Mouse (Mus musculus): ENCODE measurements around the gene Inmt. TPM values are rescaled to one million over a fixed set of nuclear protein-coding genes. Genes with fewer than 3 reads are reported as not detected.
"Not testable (repeated sequence)": the region's sequence is repeated elsewhere in the genome, so short reads cannot be mapped to it uniquely, and the experiment has no call there.

The Inmt gene
- polyA plus RNA-seq (2012; rRNA removed), result 81.8 and 113 TPM in 2 replicates

GRCm38 (mm10) chr6:55174741-55175181 is at the start of gene Inmt:
TSS of gene Inmt (minus strand) at chr6:55175043.
- no peak for DNase-seq (ENCODE audit: low read depth)

DNA sequence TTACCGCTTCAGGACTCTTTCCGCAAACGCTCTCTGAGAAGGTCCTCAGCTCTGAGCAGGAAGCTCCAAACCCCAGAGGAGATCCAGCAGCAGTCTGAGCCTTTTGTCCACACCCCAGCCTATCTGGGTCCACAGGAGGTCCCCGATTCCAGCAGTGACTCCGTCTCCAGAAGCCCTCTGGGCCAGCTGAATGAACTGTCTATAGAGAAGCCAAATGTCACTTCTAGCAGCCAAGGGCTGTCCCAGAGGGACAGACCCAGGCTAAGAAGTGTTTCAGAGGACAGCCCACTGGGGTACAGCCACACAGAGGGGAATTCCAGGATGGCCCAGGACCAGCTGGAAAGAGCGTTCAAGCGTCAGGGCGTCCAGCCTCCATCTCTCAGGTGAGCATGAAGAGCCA is 49.1 kb upstream of the Inmt start:
- DNase-seq (ENCODE audit: low read depth), result no peak

GRCm38 (mm10) chr6:55218232-55218631 is 43.4 kb upstream of the Inmt start:
- no peak for DNase-seq (ENCODE audit: low read depth)

DNA sequence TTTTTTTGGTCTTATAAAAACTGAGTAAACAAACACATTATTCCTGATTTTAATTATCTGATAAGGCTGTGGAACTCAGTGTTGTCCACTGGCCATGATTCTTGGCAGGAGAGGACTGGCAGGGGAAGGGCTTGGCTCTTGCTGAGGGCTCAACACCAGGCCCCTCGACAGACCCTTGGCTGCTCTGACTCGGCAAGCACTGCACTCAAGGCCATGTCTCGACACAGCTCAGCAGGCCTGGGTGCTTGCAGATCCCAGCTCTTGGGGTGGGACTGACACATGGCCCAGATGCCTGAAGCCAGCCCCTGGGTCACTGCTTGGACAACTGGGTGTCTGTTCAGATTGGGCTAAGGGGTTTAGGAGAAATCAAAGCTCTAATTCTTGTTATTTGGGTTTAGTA is 39.7 kb upstream of the Inmt start:
- DNase-seq (ENCODE audit: low read depth), result no peak

GRCm38 (mm10) chr6:55210423-55211365 is 35.9 kb upstream of the Inmt start:
- no peak for DNase-seq (ENCODE audit: low read depth)

DNA sequence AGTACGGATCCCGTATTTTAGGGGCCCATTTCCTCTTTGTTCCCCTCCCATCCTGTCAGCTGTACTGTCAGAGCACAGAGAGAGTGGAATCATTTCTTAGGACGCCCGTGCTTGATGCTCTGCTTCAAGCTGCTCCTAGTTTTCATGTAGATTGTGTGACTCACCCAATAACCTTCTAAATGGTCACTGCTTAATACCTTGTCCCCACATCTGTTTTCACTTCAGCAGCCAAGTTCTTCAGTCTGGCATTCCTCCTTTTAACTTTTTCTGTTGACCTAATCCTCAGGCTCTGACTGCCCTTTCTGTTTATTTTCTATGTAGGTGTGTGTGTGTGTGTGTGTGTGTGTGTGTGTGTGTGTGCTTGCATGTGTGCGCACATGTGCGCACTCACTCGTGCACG is 32.9 kb upstream of the Inmt start:
- DNase-seq (ENCODE audit: low read depth), result no peak

DNA sequence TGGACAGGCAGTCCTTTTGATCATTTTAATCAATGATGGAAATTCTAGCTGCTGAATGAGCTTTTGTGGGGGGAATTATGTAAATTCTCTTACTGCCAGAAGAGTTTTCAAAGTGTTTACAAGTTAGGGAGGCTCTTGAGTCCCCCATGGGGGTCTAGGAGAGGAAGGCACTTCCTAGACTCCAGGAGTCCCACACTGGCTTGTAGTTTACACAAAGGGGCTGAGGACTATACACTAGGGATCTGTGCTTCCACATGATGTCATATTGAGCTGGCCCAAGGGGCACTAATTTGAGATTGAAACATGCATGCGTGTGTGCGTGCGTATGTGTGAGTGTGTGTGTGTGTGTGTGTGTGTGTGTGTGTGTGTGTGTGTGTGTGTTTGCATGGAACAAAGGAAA is 29.1 kb upstream of the Inmt start:
- no peak for DNase-seq (ENCODE audit: low read depth)

- DNase-seq (ENCODE audit: low read depth), result peak; percentile 22
These were observed 28.4 kb upstream of the Inmt start, which contains the start of gene Mindy4 for GRCm38 (mm10) chr6:55202913-55203910. TSS of gene Mindy4 (plus strand) at chr6:55203383.

GRCm38 (mm10) chr6:55199047-55199446 is 24.2 kb upstream of the Inmt start:
- DNase-seq (ENCODE audit: low read depth), result no peak

- no peak for DNase-seq (ENCODE audit: low read depth)
These were observed 18.3 kb upstream of the Inmt start for GRCm38 (mm10) chr6:55193171-55193570.

DNA sequence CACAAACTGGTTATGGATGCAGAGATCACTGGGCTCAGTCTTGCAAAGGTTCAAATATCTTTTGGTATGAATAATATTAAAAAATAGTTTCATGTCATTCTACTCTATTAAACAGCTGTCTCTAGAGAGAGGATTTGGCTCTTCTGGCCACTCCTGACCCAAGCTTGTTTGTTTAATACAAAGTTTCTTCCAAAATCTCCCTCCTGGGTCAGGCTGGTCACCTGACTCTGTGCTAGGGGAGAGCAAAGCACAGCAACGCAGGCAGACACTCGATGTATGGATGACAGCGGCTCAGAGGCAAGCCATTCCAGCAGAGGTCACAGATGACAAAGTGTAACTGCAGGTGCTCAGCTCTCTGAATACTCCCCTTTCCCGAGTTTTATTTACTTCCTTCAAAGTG is 16.7 kb upstream of the Inmt start:
- no peak for DNase-seq (ENCODE audit: low read depth)

DNA sequence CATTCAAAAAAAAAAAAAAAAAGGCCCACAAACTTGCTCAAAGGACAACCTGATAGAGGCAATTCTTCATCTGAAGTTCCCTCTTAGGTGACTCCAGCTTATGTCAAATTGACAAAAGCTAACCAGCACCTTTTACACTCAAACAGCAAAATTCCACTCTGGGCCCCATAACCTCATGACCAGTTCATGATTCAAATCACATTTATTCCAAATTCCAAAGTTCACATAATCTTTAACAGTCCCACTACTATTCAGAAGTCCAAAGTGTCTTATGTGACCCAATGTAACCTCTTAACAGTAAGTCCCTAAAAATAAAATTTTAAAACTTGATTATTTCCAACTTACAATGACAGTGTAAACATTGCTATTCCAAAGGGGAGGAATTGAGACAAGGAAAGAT is 14.6 kb upstream of the Inmt start:
- DNase-seq (ENCODE audit: low read depth), result no peak

GRCm38 (mm10) chr6:55187827-55188226 is 13.0 kb upstream of the Inmt start:
- not testable (repeated sequence) for DNase-seq (ENCODE audit: low read depth)

DNA sequence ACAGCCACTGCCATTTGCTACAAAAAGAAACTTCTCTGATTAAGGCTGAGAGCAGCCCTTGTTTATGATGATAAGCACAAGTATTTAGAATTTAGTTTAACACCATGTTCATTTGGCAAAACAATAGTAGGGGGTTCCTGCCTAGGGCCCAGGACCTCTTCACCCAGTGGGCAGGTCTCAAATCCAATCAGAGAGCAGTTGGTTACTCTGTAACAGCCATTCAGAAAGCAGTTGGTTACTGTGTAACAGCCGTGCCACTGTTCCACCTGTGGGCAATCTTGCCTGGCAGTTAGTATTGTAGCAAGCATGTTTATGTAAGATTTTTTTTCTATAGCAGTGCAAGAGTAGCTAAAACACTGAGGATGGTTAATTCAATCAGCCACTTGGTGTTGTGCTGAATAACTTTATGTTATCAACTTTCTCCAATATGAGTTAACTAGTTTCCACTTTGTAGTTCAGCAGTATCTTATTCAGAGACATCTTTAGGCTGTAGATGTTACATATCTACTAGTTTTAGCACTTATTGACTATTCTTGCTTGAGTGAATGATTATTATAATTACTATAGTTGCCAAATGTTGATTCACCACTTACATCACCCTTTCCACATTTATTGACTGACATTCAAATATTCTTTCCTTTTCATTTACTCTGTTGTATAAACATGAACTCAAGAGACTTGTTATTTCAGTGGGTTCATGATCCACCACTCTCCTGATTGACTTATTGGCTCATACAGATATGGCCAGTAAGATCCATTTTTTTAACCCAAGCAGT is 8.0 kb upstream of the Inmt start:
- no peak for DNase-seq (ENCODE audit: low read depth)

GRCm38 (mm10) chr6:55179560-55179959 is 4.7 kb upstream of the Inmt start:
- DNase-seq (ENCODE audit: low read depth), result no peak

DNA sequence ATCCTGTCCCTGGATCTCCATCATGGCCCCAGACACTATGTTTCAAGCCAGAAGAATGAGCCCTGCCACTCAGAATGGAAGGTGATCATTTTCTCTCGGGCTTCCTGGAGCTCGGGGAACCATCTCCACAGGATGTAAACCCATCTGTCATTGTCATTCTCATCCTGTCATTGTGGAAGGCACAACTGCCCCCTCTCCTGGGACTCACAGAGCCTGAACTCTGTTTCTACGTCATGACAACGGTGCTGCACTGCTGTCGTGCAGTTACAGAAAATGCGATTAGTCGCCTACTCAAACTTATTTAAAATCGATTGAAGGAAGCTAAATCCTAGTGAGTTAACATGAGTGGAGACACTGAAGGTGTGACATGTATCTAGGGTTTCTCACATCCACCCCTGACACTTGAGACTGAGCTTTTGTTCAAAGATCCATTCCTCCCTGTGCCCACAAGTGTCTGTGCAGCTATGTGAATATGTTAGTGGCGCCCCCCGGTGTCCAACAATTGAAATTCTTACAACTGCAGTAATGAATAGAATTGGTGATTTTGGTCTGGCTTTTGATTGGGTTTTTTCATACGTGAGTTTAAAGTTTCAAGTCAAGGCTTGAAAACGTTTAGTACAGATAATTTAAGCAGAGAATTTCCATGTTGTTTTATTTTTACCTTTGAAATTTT is 2.4 kb upstream of the Inmt start:
- no peak for DNase-seq (ENCODE audit: low read depth)

DNA sequence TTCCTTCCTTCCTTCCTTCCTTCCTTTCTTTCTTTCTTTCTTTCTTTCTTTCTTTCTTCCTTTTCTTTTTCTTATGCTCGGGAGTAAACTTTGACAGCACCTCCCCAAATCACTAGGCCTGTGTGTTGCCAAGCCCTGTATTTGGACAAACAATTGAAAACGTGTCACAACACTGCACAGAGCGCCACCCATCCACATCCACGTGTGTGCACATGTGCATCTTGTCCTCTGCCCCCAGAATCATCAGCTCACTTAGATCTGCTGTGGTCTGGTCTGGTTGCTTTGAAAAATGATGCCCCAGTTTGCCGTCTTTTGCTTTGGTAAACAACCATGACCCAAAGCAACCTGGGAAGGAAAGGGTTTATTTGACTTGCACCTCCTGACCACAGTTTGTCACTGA is 1.0 kb upstream of the Inmt start:
- DNase-seq (ENCODE audit: low read depth), result no peak

- DNase-seq (ENCODE audit: low read depth), result no peak
These were observed 613 bp upstream of the Inmt start for GRCm38 (mm10) chr6:55175456-55175855.

GRCm38 (mm10) chr6:55173941-55174349 is 898 bp downstream of the Inmt start:
- no peak for DNase-seq (ENCODE audit: low read depth)

GRCm38 (mm10) chr6:55173171-55173570 is 1.7 kb downstream of the Inmt start:
- DNase-seq (ENCODE audit: low read depth), result no peak

- no peak for DNase-seq (ENCODE audit: low read depth)
These were observed 3.2 kb downstream of the Inmt start for GRCm38 (mm10) chr6:55171638-55172037.

Measured in gonadal fat pad, adult 2 months (tissue).